Mouse (Mus musculus) c-Kit-positive CD71-positive TER-119-positive erythroid progenitor cells, embryonic 14.5 days (primary cell): ENCODE measurements around the gene Smg5.
A peak's percentile ranks its signal among the peaks of the same experiment; 100 is the strongest.
"Not testable (repeated sequence)": the region's sequence is repeated elsewhere in the genome, so short reads cannot be mapped to it uniquely, and the experiment has no call there.

Experiments
- DNase-seq: peaks from one replicate; pipeline ENCODE4 v3.0.0-alpha.2; 2013; ENCODE audit warnings: low spot score

Gene Smg5

GRCm38 (mm10) chr3:88354396-88355165 is 18.5 kb downstream of the Smg5 start:
- DNase-seq: no peak

GRCm38 (mm10) chr3:88359584-88359983 is 23.5 kb downstream of the Smg5 start:
- DNase-seq: no peak

- no peak for DNase-seq
These were observed 23.9 kb downstream of the Smg5 start for GRCm38 (mm10) chr3:88359989-88360388.

- DNase-seq: no peak
These were observed 25.0 kb downstream of the Smg5 start for GRCm38 (mm10) chr3:88361096-88361495.

- DNase-seq: no peak
These were observed 25.7 kb downstream of the Smg5 start for GRCm38 (mm10) chr3:88361612-88362313.

GRCm38 (mm10) chr3:88363700-88364099 is 27.6 kb downstream of the Smg5 start:
- DNase-seq: peak; percentile 82

GRCm38 (mm10) chr3:88364337-88364736 is 28.3 kb downstream of the Smg5 start, which contains the start of gene Paqr6:
TSS of gene Paqr6 (plus strand) at chr3:88364584.
- peak; percentile 81 for DNase-seq

- DNase-seq: no peak
These were observed 29.8 kb downstream of the Smg5 start for GRCm38 (mm10) chr3:88365705-88366361.

GRCm38 (mm10) chr3:88366830-88367428 is 30.9 kb downstream of the Smg5 start:
- DNase-seq: not testable (repeated sequence)

- not testable (repeated sequence) for DNase-seq
These were observed 31.5 kb downstream of the Smg5 start for GRCm38 (mm10) chr3:88367517-88367916.

GRCm38 (mm10) chr3:88368511-88368910 is 32.5 kb downstream of the Smg5 start:
- not testable (repeated sequence) for DNase-seq

- DNase-seq: not testable (repeated sequence)
These were observed 36.6 kb downstream of the Smg5 start, which contains the start of gene Bglap3 for GRCm38 (mm10) chr3:88372643-88373042. TSS of gene Bglap3 (minus strand) at chr3:88372743.

- not testable (repeated sequence) for DNase-seq
These were observed 39.9 kb downstream of the Smg5 start for GRCm38 (mm10) chr3:88375750-88376626.

- not testable (repeated sequence) for DNase-seq
These were observed 40.6 kb downstream of the Smg5 start for GRCm38 (mm10) chr3:88376644-88377043.

GRCm38 (mm10) chr3:88378599-88378998 is 42.5 kb downstream of the Smg5 start, which contains the start of gene Bglap2:
TSS of gene Bglap2 (minus strand) at chr3:88378699.
- not testable (repeated sequence) for DNase-seq

- DNase-seq: not testable (repeated sequence)
These were observed 45.6 kb downstream of the Smg5 start for GRCm38 (mm10) chr3:88381389-88382315.

GRCm38 (mm10) chr3:88382383-88382782 is 46.3 kb downstream of the Smg5 start:
- not testable (repeated sequence) for DNase-seq

- DNase-seq: no peak
These were observed 48.3 kb downstream of the Smg5 start, which contains the start of gene Bglap for GRCm38 (mm10) chr3:88384364-88384763. TSS of gene Bglap (minus strand) at chr3:88384464.

GRCm38 (mm10) chr3:88393776-88394375 is 57.8 kb downstream of the Smg5 start:
- no peak for DNase-seq
